Mouse (Mus musculus) lung, postnatal 10 days (tissue): ENCODE results near the gene Zbtb39.
"Not testable (repeated sequence)": the region's sequence is repeated elsewhere in the genome, so short reads cannot be mapped to it uniquely, and the experiment has no call there.

Source experiments
- DNase-seq: peaks from one replicate; pipeline ENCODE4 v3.0.0; 2021

The Zbtb39 gene

GRCm38 (mm10) chr10:127738151-127738882 is 1.0 kb upstream of the Zbtb39 start:
- peak; percentile 59 for DNase-seq

DNA sequence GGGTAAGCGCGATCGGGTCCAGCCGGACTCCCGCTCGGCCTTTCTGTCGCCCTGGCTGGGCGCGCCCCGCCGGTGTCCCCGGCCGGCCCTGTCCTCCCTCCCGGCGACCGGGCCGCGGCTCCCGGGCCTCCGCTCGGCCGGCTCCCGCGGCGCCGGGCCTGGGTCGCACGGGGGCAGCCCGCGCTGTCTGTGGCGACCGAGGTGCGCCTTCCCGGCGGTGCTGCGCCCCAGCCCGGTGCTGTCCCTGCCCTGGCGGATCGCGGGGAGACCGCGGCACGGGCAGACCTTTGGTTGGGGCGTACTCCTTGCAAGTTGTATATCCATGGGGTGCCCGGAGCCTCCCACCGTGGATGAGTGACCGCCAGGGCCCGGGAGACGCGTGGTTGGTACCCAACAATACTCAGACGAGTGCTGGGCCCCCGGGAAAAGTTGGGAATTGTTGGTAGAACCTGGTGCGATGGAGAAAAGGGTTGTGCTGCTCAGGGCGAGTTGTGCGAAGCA is 373 bp downstream of the Zbtb39 start:
- DNase-seq, result peak; percentile 40

DNA sequence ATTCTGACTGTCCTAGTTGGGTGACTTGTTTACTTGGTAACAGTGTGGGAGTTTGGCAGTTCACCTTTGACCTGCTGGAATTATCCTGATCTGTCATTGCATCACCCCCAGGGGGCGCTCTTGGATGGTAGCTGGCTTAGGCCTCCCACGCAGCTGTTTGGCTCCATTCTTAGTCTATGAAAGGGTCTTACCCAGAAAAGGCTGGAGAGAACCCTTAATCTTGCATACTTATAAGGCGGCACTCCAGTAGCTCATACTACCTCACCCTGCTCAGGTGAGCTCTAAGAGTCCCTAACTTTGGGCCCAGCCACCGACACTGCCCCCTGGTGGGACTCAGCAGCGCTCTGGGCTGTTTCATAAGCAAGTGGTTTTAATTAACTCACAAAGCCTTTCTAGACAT is 5.3 kb downstream of the Zbtb39 start:
- DNase-seq, result peak; percentile 68

DNA sequence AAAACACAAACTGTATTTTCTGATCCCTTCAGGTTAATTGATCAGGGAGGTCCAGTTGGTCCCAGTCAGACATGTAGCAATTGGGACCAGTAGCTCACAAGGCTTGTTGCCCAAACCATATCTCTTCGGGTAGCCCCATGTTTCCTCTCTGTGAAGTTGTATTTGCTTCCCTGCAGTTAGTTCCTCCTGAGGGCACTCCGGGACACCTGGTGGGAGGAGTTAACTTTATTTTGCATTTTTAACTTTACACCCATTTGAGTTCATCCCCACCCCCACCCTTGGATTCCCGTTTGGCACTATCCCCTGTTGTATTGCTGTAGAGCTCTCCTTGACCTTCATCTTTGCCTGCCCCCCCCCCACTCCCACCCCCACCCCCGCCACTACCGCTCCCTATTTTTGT is 6.5 kb downstream of the Zbtb39 start:
- DNase-seq, result no peak

DNA sequence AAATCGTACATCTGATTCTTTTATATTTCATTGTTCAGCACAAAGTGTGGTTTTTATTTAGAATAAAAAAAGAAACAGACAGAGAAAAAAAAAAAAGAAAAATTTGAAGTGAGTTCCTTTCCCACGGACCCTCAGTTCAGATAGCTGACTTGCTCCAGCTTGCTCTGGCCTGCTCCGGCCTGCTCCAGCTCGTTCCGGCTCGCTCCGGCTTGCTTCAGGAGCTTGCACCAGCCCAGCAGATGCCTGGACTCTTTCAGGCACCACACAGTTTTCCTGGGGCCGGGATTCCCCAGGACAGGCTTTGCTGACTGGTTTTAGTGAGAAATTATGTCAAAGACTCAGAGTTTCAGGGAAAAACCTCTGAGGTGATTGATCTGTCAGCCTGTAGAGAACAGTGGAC is 7.9 kb downstream of the Zbtb39 start:
- no peak for DNase-seq

DNA sequence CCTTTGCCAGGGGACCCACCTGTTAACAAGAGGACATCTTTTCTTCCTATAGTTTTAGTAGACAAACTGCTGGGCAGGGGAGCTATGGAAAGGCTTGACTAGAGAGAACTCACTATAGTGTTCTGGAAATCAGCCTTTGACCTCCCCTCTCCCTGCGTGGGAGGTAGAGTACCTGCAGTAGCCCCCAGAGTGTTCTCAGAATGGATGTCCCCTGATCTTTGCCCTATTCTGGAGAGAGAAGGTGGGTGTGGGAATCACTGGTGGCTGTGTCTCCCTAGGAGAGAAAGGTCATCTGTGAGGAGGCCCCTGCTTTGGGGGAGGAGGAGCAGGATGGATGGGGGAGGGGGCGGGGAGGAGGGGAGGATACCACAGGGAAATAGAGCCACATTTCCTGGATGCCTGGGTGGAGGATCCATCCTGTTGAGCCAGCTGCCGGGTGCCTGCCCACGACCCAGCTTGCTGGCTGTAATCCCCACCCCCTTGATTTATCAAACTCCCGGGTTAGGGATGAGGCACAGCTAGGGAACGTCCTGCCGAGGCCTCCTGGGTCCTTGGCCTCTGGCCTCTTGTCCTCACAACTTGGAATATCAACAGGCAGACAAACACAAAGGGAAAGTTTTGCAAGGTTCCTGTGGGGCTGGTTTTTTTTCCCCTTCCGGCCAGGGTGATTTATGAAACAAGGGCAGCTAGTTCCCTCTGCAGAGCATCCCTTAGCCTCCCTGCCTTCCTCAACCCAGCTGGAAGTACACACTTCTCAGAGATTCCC is 9.7 kb downstream of the Zbtb39 start:
- peak; percentile 63 for DNase-seq

GRCm38 (mm10) chr10:127750136-127750777 is 10.9 kb downstream of the Zbtb39 start:
- DNase-seq, result no peak

DNA sequence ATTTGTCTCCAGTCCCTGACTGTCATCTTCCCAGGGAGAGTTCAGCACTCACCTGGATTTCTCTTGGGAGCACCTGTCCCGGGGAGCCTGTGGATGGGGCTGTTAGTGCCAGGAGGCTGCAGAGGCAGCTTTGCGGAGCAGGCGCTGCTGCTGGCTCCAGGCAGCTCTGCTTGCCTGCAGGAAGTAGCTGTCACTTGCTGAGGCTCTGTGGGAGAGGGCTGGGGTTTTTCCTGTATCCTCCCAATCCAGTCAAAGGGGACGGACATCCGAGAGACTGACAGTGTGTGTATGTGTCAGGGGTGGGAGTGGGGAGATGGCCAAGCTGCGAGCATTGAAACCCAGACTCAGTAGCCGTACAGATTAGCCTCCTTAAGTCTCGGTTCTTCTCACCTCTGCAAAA is 12.2 kb downstream of the Zbtb39 start, which contains the start of gene Gpr182:
Gene Gpr182 (minus strand): TSS at position 185 of the 400 bp plus-strand sequence.
- peak; percentile 70 for DNase-seq

GRCm38 (mm10) chr10:127754566-127755166 is 15.3 kb downstream of the Zbtb39 start:
- DNase-seq, result peak; percentile 70

DNA sequence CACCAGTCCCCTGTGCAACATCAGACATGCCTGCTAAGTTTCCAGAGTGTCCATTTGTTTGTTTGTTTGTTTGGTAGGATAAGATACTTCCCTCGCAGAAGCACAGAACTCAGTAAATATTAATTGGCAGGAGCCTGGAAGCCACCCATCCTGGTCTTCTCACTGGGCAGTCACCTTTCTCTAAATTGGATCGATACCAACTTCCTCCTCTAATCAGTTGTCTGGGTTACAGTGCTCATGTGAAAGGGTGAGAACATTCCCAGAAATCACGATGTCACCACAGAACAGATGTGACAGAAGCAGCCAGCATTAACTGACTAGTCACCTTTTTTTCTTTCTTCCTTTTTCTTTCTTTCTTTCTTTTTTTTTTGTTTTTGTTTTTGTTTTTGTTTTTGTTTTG is 15.9 kb downstream of the Zbtb39 start:
- DNase-seq, result no peak

DNA sequence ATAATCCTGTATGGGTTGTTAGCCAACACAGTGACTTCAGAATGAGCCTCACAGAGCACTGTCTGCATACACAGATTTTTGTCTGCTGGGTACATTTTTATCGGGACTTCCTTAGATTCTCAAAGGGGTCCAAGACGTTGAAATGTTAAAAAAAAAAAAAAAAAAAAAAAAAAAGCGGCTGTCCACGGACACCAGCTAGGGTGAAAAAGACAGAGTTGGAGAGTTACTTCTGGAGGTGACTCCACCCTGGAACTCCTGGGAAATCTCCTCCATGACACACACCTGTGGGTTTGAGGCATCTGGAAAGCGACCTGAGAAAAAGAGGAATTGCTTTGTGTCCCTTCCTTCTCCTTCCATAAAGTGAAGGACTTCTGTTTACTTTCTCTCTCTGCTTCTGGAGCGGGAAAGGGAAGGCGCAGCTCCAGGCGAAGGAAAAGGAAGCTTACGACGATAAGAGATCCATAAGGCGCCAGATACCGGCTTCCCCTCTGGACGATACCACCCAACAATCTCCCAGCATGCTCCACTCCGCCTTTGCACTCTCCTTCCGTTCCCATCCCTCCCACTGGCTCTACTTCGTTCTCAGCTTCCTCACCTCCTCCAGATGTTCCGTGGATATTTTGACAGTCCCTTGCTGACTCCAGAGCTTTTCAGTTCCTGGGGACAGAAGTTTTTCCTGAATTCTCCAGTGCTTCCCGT is 16.6 kb downstream of the Zbtb39 start:
- peak; percentile 66 for DNase-seq

DNA sequence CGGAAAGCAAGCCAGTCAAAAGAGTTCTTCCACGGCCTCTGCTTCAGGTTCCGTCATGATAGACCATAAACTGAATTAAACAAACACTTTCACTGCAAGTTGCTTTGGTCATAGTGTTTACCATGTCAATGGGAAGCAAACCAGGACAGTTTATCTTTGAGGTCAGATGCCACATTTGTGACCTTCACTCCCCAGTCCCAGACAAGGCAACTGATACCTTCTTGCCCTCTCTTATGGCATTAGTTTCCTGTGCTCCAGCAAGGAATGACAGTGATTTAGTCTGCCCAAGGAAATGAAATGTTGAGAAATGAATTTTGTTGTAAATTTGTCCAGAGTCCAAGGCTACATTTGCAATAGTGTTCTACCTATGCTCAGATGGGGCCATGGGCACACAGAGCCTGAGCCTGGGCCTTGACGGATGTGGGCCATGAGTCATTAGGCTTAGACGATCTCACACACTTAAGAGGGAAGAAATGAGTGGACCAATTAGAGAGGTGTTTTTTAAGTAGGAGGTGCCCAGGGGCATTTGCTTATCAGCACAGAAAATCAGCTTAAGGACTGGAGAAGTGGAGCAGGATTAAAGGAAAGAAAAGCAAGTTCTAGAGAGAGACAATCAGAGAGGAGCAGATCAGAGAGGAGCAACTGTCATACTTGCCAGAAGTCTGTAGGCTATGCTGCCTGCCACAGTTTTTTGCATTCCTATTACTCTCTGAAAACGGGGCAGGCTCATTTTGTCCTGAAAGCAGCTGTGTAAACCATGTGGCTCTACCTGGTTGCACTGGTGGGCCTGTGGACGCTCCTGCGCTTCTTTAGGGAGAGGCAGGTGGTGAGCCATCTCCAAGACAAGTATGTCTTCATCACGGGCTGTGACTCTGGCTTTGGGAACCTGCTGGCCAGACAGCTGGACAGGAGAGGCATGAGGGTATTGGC is 20.1 kb downstream of the Zbtb39 start, which contains the start of the genes Rdh1 and Rdh16f1:
Gene Rdh1 (plus strand): TSS at position 541 of the 930 bp plus-strand sequence.
Gene Rdh16f1 (plus strand): TSS at position 607 of the 930 bp plus-strand sequence.
- DNase-seq, result no peak

GRCm38 (mm10) chr10:127762926-127763325 is 23.6 kb downstream of the Zbtb39 start:
- DNase-seq, result not testable (repeated sequence)

GRCm38 (mm10) chr10:127763914-127764680 is 24.8 kb downstream of the Zbtb39 start:
- no peak for DNase-seq

DNA sequence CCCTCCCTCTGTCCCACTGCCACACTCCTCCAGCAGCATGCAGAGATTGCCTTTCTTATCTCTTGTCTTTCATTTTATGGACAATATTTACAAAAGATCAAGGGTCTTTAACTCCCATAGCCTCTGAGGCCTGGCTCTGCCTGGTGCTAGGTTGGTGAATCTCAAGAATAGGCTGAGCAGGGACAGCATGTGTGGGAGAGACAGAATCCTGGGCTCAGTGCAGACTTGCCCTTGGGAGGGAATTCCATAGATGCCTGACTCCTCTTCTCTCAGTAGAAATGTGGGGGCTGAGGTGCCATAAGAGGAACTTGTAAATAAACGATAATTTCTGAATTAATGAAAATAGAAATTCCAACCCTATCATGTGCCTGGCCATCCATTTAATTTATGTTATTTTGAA is 27.2 kb downstream of the Zbtb39 start:
- DNase-seq, result no peak

GRCm38 (mm10) chr10:127776011-127776410 is 36.7 kb downstream of the Zbtb39 start, which contains the start of gene Rdh9:
Rdh9 (plus strand) TSS chr10:127776386.
- no peak for DNase-seq

GRCm38 (mm10) chr10:127782321-127782720 is 43.0 kb downstream of the Zbtb39 start:
- DNase-seq, result not testable (repeated sequence)

GRCm38 (mm10) chr10:127785411-127785810 is 46.1 kb downstream of the Zbtb39 start:
- DNase-seq, result not testable (repeated sequence)
